Mouse (Mus musculus) liver, embryonic 15.5 days (tissue): ENCODE data around the gene Acot3. TPM values are rescaled to one million over a fixed set of nuclear protein-coding genes. Genes with fewer than 3 reads are reported as not detected.
"Not testable (repeated sequence)": the region's sequence is repeated elsewhere in the genome, so short reads cannot be mapped to it uniquely, and the experiment has no call there.

Experiments
- ATAC-seq: fragments of 200-750 bp; cut with Nextera tagmentation; 2 replicates; pipeline ENCODE4 v1.8.0; 2017; ENCODE audit warnings: moderate number of reproducible peaks, mild to moderate bottlenecking, moderate library complexity; ENCODE audit not compliant: insufficient read depth
- H3K27ac ChIP-seq: fragments of 300-500 bp; sonication (generic); replicated peaks from 2 replicates; pipeline ENCODE4 v1.5.1; 2015; ENCODE audit warnings: mild to moderate bottlenecking, inconsistent platforms
- H3K27me3 ChIP-seq: fragments of 300-500 bp; sonication (generic); 2 replicates; pipeline ENCODE4 v1.6.1; 2015; ENCODE audit warnings: mild to moderate bottlenecking, inconsistent platforms
- H3K36me3 ChIP-seq: fragments of 300-500 bp; sonication (generic); replicated peaks from 2 replicates; pipeline ENCODE4 v1.6.1; 2015; ENCODE audit warnings: moderate library complexity, mild to moderate bottlenecking, inconsistent platforms
- H3K4me1 ChIP-seq: fragments of 300-500 bp; sonication (generic); replicated peaks from 2 replicates; pipeline ENCODE4 v1.6.1; 2015; ENCODE audit warnings: inconsistent platforms
- H3K4me2 ChIP-seq: fragments of 300-500 bp; sonication (generic); 2 replicates; pipeline ENCODE4 v1.6.1; 2015; ENCODE audit warnings: moderate library complexity, mild to moderate bottlenecking, inconsistent platforms
- H3K4me3 ChIP-seq: fragments of 300-500 bp; sonication (generic); replicated peaks from 2 replicates; pipeline ENCODE4 v1.5.1; 2015; ENCODE audit warnings: mild to moderate bottlenecking, inconsistent platforms
- H3K9ac ChIP-seq: fragments of 300-500 bp; sonication (generic); 2 replicates; pipeline ENCODE4 v1.6.1; 2015; ENCODE audit warnings: moderate library complexity, mild to moderate bottlenecking, inconsistent platforms
- H3K9me3 ChIP-seq: fragments of 300-500 bp; sonication (generic); replicated peaks from 2 replicates; pipeline ENCODE4 v1.6.1; 2016; ENCODE audit warnings: inconsistent platforms
- WGBS: fragments of 180-500 bp; shearing (Covaris S2); methylation state at CpG from one replicate; pipeline ENCODE4 v1.1.7; 2015; ENCODE audit warnings: mixed read lengths; ENCODE audit not compliant: insufficient replicate concordance; 5-methylcytosine and 5-hydroxymethylcytosine counted together
- polyA plus RNA-seq: library from polyadenylated mRNA; unstranded; fragments of >200 nt; fragmentation: Nextera tagmentation; extraction: Ambion mirVana; gene quantifications from 2 replicates; pipeline ENCODE4 v1.2.1, GENCODE M21; 2015

Gene Acot3
- polyA plus RNA-seq, result 6.6 and 7.4 TPM in 2 replicates

DNA sequence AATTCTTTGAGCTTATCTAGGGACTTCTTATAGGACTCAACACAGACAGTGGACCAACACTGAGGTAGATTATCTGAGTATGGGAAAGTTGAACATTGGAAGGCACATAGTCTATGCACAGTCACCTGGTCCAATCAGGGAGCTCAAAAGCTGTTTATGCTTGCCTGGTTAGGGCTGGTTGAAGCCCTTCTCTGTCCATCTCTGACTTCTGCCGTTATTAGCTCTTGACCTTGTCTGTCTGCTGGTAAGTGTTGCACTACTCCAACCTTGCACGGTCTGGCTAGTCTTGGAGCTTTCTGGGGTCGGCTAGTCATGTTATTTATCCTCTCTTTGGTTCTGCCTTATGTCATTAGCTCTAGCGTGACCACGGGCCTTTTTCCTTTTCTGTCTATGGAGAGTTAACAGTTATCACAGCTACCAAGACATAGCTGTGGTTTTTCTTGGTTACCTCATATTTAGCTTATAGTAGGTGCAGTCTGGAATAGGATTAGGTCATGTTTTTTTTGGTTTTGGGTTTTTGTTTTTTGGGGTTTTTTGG is at the start of gene Acot3:
Gene Acot3 (plus strand): TSS at position 208 of the 538 bp plus-strand sequence.
- H3K9me3 ChIP-seq, result no peaks in the 10 kb centered on the region
- H3K4me3 ChIP-seq, result 0 out of 2 replicates have a peak within 1 kb of the TSS, but pooled peaks have one; percentile 49
- ATAC-seq, result no peak
- H3K27me3 ChIP-seq, result peaks cover 38% of the 10 kb centered on the region
- no peak within 1 kb of the TSS for H3K9ac ChIP-seq
- H3K4me2 ChIP-seq, result peak within 1 kb of the TSS; percentile 59
- H3K36me3 ChIP-seq, result no peaks in the 10 kb centered on the region
- H3K4me1 ChIP-seq, result no peaks in the 10 kb centered on the region; the same call in 1 of the 2 replicates
- 18% methylated on average over 5 of the region's 5 CpGs for WGBS
- H3K27ac ChIP-seq, result 0 out of 2 replicates have a peak within 1 kb of the TSS, but pooled peaks have one; percentile 16

DNA sequence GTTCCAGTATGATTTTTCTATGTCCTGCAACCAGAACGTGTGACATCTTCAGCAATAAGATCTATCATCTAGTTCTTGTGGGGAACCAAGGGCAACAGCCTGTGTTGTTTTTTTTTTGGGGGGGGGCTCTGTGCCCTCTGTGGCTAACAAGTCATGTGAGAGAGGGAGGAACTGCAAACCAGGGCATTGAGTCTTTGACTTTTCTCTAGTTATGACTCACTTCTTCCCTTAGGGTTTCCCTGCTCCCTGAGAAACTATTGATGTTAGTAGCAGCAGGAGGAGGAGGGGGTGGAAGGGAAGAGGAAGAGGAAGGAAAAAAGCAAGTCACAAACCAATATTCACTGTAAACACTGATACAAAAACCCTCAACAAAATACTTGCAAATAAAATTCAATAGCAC is 48.1 kb upstream of the Acot3 start:
- no peak overlapping the region for H3K27ac ChIP-seq
- no peak overlapping the region for H3K4me3 ChIP-seq
- WGBS, result 56% methylated on average over 1 of the region's 1 CpGs
- peaks cover 7% of the 10 kb centered on the region for H3K4me1 ChIP-seq
- no peak overlapping the region for H3K4me2 ChIP-seq
- no peaks in the 10 kb centered on the region for H3K9me3 ChIP-seq
- H3K36me3 ChIP-seq, result no peaks in the 10 kb centered on the region
- H3K27me3 ChIP-seq, result peaks cover 7% of the 10 kb centered on the region
- H3K9ac ChIP-seq, result no peak overlapping the region
- no peak for ATAC-seq

DNA sequence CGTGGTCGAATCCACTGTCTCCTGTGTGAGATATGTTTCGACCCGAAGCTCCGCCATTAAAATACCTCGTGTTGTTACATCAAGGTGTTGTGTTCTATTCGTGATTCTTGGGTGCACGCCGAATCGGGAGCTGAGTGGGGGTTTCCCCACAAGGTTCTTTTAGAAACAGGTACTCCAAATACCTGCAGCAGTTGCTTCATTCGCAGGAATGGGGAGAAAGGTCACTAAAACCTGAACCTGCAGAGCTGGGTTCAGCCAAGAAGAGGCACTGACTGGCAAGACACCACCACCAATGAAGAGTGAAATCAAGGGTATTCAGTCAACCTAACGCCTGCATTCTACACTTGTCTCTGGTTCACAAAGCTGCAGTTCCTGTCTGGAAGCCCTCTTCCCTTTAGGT is 43.7 kb upstream of the Acot3 start:
- H3K9me3 ChIP-seq, result no peaks in the 10 kb centered on the region
- no peak overlapping the region for H3K9ac ChIP-seq
- H3K36me3 ChIP-seq, result no peaks in the 10 kb centered on the region
- H3K4me1 ChIP-seq, result peaks cover 11% of the 10 kb centered on the region
- ATAC-seq, result no peak
- H3K4me3 ChIP-seq, result no peak overlapping the region
- H3K27ac ChIP-seq, result no peak overlapping the region
- H3K27me3 ChIP-seq, result peaks cover 32% of the 10 kb centered on the region
- no peak overlapping the region for H3K4me2 ChIP-seq
- 68% methylated on average over 12 of the region's 12 CpGs for WGBS

DNA sequence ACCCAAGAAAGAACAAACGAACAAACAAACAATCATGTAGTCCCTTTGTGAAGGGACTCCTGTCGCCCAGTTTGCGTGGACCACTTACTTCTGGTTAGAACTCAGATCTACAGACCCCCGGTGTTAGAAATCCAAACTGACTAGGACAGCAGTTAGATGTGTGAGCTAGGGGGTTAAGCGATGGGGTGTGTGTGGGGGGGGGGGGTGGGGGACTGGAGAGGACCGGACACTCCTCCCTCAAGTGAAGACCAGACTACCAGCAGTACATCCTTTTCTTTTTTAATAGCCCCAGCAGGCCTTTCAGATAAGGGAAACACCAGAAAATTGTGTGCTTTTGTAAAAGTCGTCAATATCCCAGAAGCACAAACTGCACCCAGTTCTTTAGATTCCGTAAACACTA is 43.2 kb upstream of the Acot3 start:
- Histone ChIP-seq H3K36me3 (no peaks in the 10 kb centered on the region), H3K4me3 (no peak overlapping the region), H3K9ac (no peak overlapping the region), H3K4me2 (peak overlapping the region; percentile 53; the same call in 1 of the 2 replicates), H3K27ac (no peak overlapping the region), H3K9me3 (no peaks in the 10 kb centered on the region), H3K27me3 (peaks cover 32% of the 10 kb centered on the region), H3K4me1 (peaks cover 11% of the 10 kb centered on the region)
- WGBS, result 46% methylated on average over 8 of the region's 8 CpGs
- ATAC-seq, result no peak

DNA sequence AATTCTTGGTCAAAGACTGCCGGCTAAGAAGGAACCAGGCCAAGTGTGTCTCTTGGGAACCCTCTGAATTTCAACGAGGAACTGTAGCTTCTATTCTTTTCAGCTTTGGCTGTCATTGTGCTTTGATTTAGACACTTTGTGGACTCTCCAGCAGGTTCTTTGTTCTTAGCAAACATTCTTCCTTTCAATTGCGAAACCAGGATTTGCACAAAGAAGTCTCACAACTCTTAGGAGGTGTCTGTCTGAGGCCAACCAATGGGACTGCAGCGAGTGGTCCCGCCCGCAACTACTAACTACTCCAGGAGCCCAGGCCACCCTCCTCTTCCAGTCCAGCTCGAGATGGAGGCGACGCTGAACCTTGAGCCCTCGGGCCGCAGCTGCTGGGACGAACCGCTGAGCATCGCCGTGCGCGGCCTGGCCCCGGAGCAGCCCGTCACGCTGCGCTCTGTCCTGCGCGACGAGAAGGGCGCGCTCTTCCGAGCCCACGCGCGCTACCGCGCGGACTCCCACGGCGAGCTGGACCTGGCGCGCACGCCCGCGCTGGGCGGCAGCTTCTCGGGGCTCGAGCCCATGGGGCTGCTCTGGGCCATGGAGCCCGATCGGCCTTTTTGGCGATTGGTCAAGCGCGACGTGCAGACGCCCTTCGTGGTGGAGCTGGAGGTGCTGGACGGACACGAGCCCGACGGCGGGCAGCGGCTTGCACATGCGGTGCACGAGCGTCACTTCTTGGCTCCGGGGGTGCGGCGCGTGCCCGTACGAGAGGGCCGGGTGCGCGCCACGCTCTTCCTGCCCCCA is 42.6 kb upstream of the Acot3 start, which contains the start of gene Acot1:
Gene Acot1 (plus strand): TSS at position 320 of the 795 bp plus-strand sequence.
- ATAC-seq, result peak; percentile 74
- Histone ChIP-seq H3K4me3 (peak within 1 kb of the TSS; percentile 44), H3K27me3 (peaks cover 32% of the 10 kb centered on the region), H3K27ac (peak within 1 kb of the TSS; percentile 33; the same call in 1 of the 2 replicates), H3K4me2 (peak within 1 kb of the TSS; percentile 53), H3K4me1 (peaks cover 11% of the 10 kb centered on the region)
- not testable (repeated sequence) for H3K36me3 ChIP-seq, H3K9ac ChIP-seq, H3K9me3 ChIP-seq
- WGBS, result 2% methylated on average over 61 of the region's 70 CpGs

DNA sequence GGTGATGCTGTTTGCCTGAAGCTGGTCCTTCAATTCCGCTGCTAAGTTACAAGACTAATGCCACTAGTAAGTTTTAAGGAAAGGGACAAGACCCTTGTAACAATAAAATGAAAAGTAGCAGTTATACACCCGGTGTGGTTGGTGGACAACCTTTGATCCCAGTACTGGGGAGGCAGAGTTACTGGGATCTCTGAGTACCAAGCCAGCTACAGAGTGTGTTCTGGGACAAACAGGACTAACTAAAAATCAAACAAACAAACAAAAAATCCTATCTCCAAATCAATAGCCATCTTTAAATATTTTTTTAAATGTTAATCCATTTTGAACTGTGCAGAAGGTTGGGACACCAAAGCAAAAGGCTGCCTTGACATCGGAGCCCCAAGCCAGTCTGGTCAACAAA is 41.7 kb upstream of the Acot3 start:
- H3K4me1 ChIP-seq, result peaks cover 11% of the 10 kb centered on the region
- ATAC-seq, result no peak
- no peaks in the 10 kb centered on the region for H3K9me3 ChIP-seq
- H3K4me2 ChIP-seq, result peak overlapping the region; percentile 53
- no peaks in the 10 kb centered on the region for H3K36me3 ChIP-seq
- H3K27ac ChIP-seq, result 0 out of 2 replicates have a peak overlapping the region, but pooled peaks have one; percentile 33
- H3K27me3 ChIP-seq, result peaks cover 32% of the 10 kb centered on the region
- peak overlapping the region; percentile 44 for H3K4me3 ChIP-seq
- no peak overlapping the region for H3K9ac ChIP-seq
- 49% methylated on average over 3 of the region's 3 CpGs for WGBS

DNA sequence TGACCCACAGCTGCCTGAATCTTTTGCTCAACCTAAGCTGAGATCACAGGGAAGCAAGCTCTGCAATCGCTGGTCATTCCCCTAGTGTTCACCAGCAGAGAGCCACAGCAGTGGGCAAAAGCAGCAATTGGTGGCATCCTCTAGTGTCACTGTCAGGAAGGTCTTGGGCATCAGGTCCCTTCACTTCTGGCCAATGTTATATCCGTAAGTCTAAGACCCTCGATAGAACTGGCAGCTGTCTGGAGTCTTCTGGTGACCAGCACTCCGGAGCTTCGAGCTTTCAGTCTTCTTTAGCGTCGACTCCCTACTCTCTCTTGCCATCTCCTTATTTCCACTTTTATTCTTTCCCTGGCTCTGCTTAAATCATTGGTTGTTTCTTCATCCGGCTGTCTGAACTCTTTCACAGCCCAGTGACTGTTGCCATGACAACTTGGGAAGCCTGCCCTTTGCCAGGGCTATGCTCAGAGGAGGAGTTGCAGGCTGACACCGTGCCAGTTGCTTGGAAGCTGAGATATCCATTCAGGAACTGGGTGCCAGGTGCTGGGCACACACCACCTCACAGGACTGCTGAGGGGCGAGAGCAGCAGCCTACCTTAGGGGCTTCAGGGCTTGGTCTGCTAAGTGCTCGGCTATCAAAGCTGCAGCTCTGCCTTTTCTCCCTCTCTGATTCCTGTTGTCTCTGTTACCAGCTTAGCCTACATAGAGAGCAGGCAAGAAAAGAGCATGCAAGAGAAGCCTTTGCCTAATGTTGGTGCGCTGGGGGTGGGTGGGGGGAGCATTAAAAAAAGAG is 40.5 kb upstream of the Acot3 start:
- Histone ChIP-seq H3K27me3 (peaks cover 32% of the 10 kb centered on the region), H3K9me3 (no peaks in the 10 kb centered on the region), H3K9ac (no peak overlapping the region), H3K4me3 (no peak overlapping the region), H3K4me1 (peaks cover 11% of the 10 kb centered on the region), H3K36me3 (no peaks in the 10 kb centered on the region), H3K4me2 (peak overlapping the region; percentile 53), H3K27ac (no peak overlapping the region)
- WGBS, result 59% methylated on average over 12 of the region's 12 CpGs
- ATAC-seq, result no peak

DNA sequence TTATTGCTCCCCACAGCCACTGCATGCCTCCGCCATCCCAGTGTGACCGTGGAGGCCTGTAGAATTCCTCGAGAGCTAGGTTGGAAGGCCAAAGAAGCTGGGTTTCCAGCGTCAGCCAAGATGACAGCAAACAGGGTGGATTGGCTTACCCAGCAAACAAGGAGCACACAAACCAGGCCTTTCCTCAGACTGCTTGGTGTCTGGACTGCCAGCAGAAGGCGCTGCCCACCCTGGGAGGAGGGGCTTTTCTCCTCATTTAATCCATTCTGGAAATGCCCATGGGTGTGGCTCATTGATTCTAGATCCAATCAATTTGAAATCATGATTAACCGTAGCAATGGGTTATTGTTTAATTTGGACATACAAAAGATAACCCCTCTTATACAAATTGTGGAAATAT is 38.8 kb upstream of the Acot3 start:
- WGBS, result 68% methylated on average over 6 of the region's 6 CpGs
- no peaks in the 10 kb centered on the region for H3K36me3 ChIP-seq

DNA sequence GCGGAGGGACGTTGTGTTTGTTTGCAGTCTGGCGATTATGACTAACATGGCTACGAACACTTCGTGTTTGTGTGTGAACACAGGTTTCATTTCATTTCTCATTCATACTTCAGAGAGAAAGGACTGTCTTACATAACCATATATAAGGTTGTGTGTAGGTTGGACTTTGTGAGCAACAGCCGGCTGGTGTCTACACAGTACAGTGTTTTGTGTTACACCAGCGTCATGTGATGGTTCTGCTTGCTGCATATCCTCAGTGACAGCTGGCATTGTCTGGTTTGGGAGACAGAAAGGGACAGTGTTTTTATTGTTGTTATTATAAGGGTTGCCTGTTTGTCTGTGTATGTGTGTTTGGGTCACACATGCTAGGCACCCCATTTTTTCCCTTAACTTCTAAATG is 38.2 kb upstream of the Acot3 start:
- peaks cover 6% of the 10 kb centered on the region for H3K4me1 ChIP-seq
- no peak overlapping the region for H3K4me3 ChIP-seq
- peaks cover 27% of the 10 kb centered on the region for H3K27me3 ChIP-seq
- no peak overlapping the region for H3K9ac ChIP-seq
- 72% methylated on average over 7 of the region's 7 CpGs for WGBS
- no peaks in the 10 kb centered on the region for H3K36me3 ChIP-seq
- H3K27ac ChIP-seq, result no peak overlapping the region
- no peak for ATAC-seq
- no peak overlapping the region for H3K4me2 ChIP-seq
- no peaks in the 10 kb centered on the region for H3K9me3 ChIP-seq

More for the DNA sequence above, 38.8 kb upstream of the Acot3 start:
- Histone ChIP-seq H3K27ac (no peak overlapping the region), H3K4me3 (no peak overlapping the region), H3K9ac (no peak overlapping the region), H3K4me1 (peaks cover 11% of the 10 kb centered on the region), H3K27me3 (peaks cover 32% of the 10 kb centered on the region), H3K9me3 (no peaks in the 10 kb centered on the region), H3K4me2 (no peak overlapping the region)
- ATAC-seq, result no peak

DNA sequence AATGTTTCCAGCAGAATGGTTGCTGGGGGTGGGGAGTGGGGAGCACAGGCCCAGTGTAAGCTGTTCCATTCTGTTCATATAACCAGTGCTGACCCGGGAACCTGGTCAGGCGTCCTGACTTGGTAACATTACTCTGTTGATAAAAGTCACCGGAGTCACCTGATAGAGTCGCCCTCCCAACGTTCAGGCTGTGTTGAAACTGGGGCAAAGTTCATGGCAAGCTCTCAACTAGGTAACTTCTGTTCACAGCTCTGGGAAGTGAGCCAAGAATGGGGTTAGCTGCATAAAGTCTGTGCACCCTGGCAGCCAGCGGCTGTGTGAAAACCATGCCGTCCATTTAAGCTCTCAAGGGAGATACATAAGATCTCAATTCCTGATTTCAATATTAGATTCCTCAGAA is 31.4 kb upstream of the Acot3 start:
- H3K4me2 ChIP-seq, H3K27ac ChIP-seq, H3K4me1 ChIP-seq, H3K9me3 ChIP-seq, H3K27me3 ChIP-seq, H3K9ac ChIP-seq, H3K4me3 ChIP-seq, H3K36me3 ChIP-seq: not testable (repeated sequence)
- 50% methylated on average over 7 of the region's 7 CpGs for WGBS
- ATAC-seq, result peak; percentile 81

DNA sequence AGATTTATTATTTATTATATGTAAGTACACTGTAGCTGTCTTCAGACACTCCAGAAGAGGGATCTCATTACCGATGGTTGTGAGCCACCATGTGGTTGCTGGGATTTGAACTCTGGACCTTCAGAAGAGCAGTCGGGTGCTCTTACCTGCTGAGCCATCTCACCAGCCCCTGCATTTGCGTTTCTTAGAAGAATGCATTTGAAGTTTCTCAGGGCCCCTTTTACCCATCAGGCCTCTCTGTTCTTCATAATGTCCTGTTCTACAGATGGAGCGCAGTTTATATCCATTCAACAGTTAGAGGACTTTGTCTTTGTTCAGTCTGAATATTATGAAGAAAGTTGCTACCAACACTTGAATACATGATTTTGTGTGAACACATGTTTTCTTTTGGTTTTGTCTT is 29.7 kb upstream of the Acot3 start:
- H3K27ac ChIP-seq, H3K27me3 ChIP-seq, H3K4me2 ChIP-seq, H3K4me1 ChIP-seq, H3K36me3 ChIP-seq, H3K9ac ChIP-seq, ATAC-seq, H3K9me3 ChIP-seq, H3K4me3 ChIP-seq: not testable (repeated sequence)
- 77% methylated on average over 4 of the region's 4 CpGs for WGBS
